Mouse (Mus musculus) gastrocnemius, postnatal 14 days (tissue): ENCODE measurements around the gene Slc35d2. TPM values are rescaled to one million over a fixed set of nuclear protein-coding genes. Genes with fewer than 3 reads are reported as not detected.
A peak's percentile ranks its signal among the peaks of the same experiment; 100 is the strongest.

Experiments used
- DNase-seq: peaks from one replicate; pipeline ENCODE4 v3.0.0; 2021; ENCODE audit warnings: mixed read lengths
- intact Hi-C: fragments of 180-260 bp; cut with DNase I; formaldehyde crosslinking; loops from one replicate; pipeline ENCODE4 v1.15.1; 2025; ENCODE audit warnings: low total_unique reads
- long read RNA-seq, 2 experiments: library from polyadenylated mRNA; stranded (forward); transcript quantifications; one replicate each; pipeline ENCODE4 v2.0.0; 2021
- total RNA-seq, 2 experiments: library from RNA; stranded (reverse); gene quantifications; 2 replicates each; pipeline ENCODE4 v1.2.3; 2021

Slc35d2 gene
- total RNA-seq: 1 to 10 TPM; 1.5 to 1.6 TPM
- long read RNA-seq, experiment 1, partial matches to known transcripts: 0 of 2 reads
- long read RNA-seq, experiment 1, other reads (novel, unspliced or antisense): 2 of 2 reads
- long read RNA-seq, experiment 2, partial matches to known transcripts: 0 of 2 reads
- long read RNA-seq, experiment 2, other reads (novel, unspliced or antisense): 1 of 2 reads

GRCm38 (mm10) chr13:64128858-64129615, at the start of gene Slc35d2:
Slc35d2 (minus strand) TSS chr13:64129368.
- peak; percentile 72 for DNase-seq
- intact Hi-C loops: no loop called here

GRCm38 (mm10) chr13:64178000-64178399, 48.8 kb upstream of the Slc35d2 start:
- no peak for DNase-seq

GRCm38 (mm10) chr13:64169746-64170145, 40.6 kb upstream of the Slc35d2 start:
- intact Hi-C loops: no loop called here
- DNase-seq: no peak

More at GRCm38 (mm10) chr13:64178000-64178399, 48.8 kb upstream of the Slc35d2 start:
- intact Hi-C loops: no loop called here

GRCm38 (mm10) chr13:64163147-64163715, 34.1 kb upstream of the Slc35d2 start:
- intact Hi-C loops: no loop called here

GRCm38 (mm10) chr13:64162626-64163025, 33.5 kb upstream of the Slc35d2 start:
- intact Hi-C loops: no loop called here
- peak; percentile 10 for DNase-seq

More at GRCm38 (mm10) chr13:64163147-64163715, 34.1 kb upstream of the Slc35d2 start:
- no peak for DNase-seq

- intact Hi-C loops: no loop called here
- DNase-seq: no peak
Measured at GRCm38 (mm10) chr13:64161916-64162611, 32.9 kb upstream of the Slc35d2 start.

GRCm38 (mm10) chr13:64161548-64161915, 32.4 kb upstream of the Slc35d2 start, which contains the start of gene Habp4:
Habp4 (plus strand) TSS chr13:64161824.
- intact Hi-C loops: no loop called here

GRCm38 (mm10) chr13:64156966-64157365, 27.8 kb upstream of the Slc35d2 start:
- intact Hi-C loops: no loop called here
- no peak for DNase-seq

More at GRCm38 (mm10) chr13:64161548-64161915, 32.4 kb upstream of the Slc35d2 start, which contains the start of gene Habp4:
- peak; percentile 99 for DNase-seq

GRCm38 (mm10) chr13:64155171-64155571, 26.0 kb upstream of the Slc35d2 start:
- no peak for DNase-seq
- intact Hi-C loops: no loop called here

- DNase-seq: no peak
- intact Hi-C loops: no loop called here
Measured at GRCm38 (mm10) chr13:64154651-64155050, 25.5 kb upstream of the Slc35d2 start.

- DNase-seq: peak; percentile 46
- intact Hi-C loops: no loop called here
Measured at GRCm38 (mm10) chr13:64153751-64154267, 24.6 kb upstream of the Slc35d2 start.

- DNase-seq: peak; percentile 97
- intact Hi-C loops: no loop called here
Measured at GRCm38 (mm10) chr13:64153083-64153682, 24.0 kb upstream of the Slc35d2 start, which contains the start of gene Zfp367. Zfp367 (minus strand) TSS chr13:64153202.

- intact Hi-C loops: no loop called here
- DNase-seq: no peak
Measured at GRCm38 (mm10) chr13:64152671-64153082, 23.5 kb upstream of the Slc35d2 start.

- intact Hi-C loops: no loop called here
Measured at GRCm38 (mm10) chr13:64152241-64152669, 23.1 kb upstream of the Slc35d2 start.

GRCm38 (mm10) chr13:64150121-64150520, 21.0 kb upstream of the Slc35d2 start:
- intact Hi-C loops: no loop called here
- no peak for DNase-seq

More at GRCm38 (mm10) chr13:64152241-64152669, 23.1 kb upstream of the Slc35d2 start:
- peak; percentile 89 for DNase-seq

- intact Hi-C loops: no loop called here
- DNase-seq: peak; percentile 17
Measured at GRCm38 (mm10) chr13:64129616-64130375, 628 bp upstream of the Slc35d2 start.

GRCm38 (mm10) chr13:64126316-64126715, 2.9 kb downstream of the Slc35d2 start:
- DNase-seq: no peak
- intact Hi-C loops: no loop called here

- DNase-seq: no peak
- intact Hi-C loops: no loop called here
Measured at GRCm38 (mm10) chr13:64124886-64125285, 4.3 kb downstream of the Slc35d2 start.
